Mouse (Mus musculus) 416B (cell line): ENCODE measurements at regions not wholly inside any gene's neighbourhood (a gene's known extent, or its start where the extent isn't known, plus 50 kb on each side); places are given as distances from the start of the nearest gene placed in this dataset.
A peak's percentile ranks its signal among the peaks of the same experiment; 100 is the strongest.

Experiments used
- DNase-seq: peaks from one replicate; pipeline ENCODE4 v3.0.0; 2011; ENCODE audit warnings: low read depth

DNA sequence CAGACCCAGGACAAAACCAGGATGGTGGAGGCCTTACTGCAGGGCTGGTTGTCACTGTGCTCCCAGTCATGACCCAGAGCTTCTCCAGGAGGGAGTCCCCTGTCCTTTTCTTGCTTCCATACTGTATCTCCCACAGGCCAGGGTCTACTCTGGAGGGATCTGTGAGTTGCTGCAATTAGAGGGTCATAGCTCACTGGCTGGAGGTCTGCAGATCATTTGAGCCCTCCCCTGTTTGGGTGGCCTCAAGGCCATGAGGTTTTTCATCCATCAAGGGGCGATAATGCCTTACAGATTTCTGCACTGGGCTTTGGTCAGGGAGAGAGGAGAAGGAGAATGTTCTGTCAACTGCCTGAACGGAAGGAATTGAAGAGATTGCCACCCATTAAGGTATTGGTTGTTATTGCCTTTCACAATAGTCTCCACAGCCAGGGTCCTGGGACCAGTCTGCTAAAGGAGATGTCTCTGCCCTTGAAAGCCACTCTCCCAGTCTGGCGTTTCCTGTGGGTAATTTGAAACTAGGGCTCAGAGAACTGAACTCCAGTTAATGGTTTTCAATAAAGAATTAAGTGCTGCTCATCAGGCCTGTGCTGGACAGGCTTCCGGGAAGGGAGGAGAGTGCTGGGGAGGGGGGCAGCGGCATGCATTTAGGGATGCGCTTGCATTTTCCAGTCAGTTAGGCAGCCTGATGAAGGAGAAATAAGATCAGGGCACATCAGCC lies 147.4 kb downstream of the Dmrta2 start:
- no peak for DNase-seq

DNA sequence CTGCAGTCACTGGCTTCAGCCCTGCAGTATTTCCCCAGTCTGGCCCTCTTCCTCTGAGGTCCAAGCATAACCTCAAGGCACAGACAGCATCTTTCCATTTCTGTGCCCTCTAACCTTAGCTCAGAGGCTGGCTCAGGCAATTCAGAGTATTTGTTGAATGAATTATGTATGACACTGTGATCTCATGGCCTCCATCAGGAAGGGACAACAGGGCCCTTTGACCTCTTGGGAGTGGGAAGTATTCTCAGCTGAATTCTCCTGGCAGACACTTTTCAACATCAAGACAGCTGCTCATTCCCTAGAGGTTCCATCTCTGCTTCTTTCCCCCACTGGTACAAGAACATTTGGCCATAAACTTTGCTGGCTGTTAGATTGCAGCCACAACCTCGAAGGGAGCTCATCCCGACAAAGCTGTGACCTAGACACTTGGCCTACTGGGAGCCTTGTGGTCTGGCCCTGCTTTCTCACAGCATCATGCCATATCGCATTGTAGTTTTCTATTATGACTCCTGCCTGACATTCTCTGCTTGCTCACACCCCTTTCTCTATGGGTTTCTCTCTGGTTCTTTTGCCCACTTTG lies 150.2 kb downstream of the Dmrta2 start:
- DNase-seq, result no peak

DNA sequence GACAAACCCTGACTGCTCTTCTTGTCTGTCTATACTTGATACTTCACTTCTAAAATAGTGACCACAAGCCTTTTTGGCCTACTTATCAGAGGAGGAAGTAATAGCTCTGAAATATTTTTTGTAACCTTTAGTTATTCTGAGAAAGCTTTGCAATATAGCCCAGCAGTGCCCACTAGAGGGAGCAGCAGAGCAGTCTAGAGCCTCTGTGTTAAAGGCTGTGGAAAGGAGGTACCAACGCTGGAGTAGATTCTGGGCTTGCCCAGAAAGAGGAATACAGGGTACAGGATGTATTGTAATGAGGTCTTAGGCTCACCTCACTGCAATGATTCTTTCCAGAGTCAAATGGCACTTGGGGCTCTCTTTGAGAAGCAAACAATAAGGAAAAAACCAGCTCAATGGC lies 151.1 kb downstream of the Dmrta2 start:
- peak; percentile 41 for DNase-seq

DNA sequence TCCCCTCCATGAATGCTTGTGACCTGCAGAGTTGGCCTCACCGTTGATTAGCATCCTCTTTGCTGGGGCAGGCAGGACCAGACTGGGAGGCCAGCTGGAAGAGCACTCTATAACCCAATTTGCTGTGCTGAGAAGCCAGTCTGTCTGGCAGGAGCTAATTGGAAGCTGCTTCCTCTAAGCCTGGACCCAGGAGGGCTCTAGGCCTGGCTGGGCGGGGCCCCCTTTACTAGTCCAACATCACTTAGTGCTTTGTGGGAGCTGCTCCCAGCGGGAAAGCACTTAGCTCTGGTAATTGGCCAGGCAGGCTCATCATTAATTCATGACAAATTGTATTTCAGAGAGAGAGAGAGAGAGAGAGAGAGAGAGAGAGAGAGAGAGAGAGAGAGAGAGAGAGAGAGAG lies 151.7 kb downstream of the Dmrta2 start:
- DNase-seq, result no peak

DNA sequence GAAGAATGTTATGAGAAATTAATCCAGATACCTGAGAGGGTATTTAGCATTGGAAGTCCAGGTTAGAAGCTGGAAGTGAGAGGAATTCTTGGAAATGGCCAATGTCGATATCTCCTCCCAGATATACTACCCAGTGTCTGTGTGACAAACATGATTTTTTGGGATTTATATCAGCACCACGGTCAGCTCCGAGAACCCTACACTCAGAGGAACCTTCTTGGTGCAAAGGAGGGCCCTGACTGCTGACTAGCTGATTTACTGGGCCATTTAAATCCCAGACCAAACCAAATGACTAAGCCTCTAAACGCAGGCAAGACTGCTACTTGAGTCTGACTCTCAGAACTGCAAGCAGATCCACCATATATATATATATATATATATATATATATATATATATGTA lies 154.2 kb downstream of the Dmrta2 start:
- DNase-seq, result peak; percentile 6

- DNase-seq, result peak; percentile 6
Measured at GRCm38 (mm10) chr4:110134036-110134435, 156.2 kb downstream of the Dmrta2 start.

DNA sequence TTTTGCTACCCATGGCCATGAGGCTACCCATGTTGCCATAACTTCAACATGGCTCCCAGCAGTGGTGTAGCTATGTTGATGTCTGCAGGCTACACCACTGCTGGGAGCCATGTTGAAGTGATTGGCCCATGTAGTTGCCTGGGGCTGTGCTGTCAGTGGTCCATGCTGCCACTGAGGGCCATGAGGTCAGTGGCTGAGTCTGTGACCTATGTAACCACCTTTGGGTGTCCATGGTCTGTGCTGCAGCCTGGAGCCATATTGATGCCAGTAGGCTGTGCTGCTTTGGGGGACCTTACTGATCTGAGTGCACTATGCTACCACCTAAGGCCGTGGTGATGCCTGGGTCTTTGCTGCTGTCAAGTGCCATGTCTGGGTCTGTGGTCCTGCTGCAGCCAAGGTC lies 167.4 kb downstream of the Dmrta2 start:
- DNase-seq, result no peak

- no peak for DNase-seq
Measured at GRCm38 (mm10) chr4:110152103-110152946, 174.5 kb downstream of the Dmrta2 start.
